Mouse (Mus musculus): ENCODE measurements around the gene Srgn.

DNA sequence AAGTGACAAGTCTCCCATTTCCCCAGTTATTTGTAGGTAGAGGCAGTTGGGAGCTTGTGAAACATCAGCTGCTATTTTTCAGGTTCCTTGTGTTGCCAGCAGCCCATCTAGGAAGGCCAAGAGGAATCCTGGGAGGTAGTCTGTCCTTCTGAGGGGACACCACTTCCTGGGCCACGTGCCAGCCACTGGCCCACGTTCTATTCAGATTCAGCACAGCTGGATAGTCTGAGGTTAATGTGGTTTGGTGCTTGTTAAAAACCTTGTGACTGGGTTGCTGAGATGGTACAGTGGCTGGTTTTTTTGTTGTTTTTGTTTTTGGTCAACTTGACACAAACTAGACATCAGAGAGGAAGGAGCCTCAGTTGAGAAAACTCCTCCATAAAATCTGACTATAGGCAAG is 5.6 kb upstream of the Srgn start:
- TF ChIP-seq POLR2A (IDR thresholded peaks at IDR 0.05; ENCODE audit: low read depth, low read length) (no peak), CTCF (IDR thresholded peaks at IDR 0.05; ENCODE audit: extremely low read depth, insufficient read depth, insufficient read length, insufficient replicate concordance) (no peak)

All from spleen, adult 2 months (tissue).